Mouse (Mus musculus) left cerebral cortex, adult 9 months (tissue): ENCODE measurements around the gene Papss2.

Source experiments
- DNase-seq, 2 experiments: peaks; one replicate each; pipeline ENCODE4 v3.0.0; 2022; ENCODE audit warnings: low spot score in 2 of 2

Gene Papss2

DNA sequence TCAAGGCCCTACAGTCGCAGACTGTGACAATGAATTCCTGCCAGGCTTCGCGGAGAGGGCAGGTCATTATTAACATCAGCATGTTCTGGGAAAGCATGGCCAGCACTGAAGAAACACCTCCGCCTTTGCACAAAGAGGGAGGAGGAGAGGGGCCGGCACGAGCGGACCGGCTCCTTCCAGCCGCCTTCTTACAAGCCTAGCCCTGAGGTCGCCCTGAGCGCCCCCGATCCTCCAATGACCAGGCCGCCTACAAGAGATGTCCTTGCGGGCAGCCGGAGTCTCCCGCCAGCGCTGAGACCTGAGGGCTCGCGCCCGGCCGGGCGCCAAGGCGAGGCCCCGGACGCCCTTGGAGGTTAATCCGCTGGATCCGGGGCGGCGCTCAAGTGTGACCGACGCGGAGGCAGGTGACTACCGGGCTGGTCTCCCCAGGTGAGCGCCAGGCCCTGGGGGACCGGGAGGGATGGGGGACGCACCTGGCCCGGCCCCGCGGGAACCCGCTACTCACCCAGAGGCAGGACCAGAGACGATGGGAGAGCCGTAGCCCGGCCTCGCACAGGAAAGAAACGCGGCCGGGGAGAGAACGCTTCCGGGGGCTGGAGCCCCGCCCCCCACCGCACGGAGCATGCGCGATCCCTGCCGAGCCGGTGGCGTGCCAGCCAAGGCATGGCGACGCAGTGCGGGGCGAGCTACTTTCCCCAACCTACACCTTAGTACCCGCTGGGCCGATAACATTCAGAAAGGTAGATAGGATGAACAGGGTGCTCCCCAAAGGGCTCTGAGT, 116.4 kb downstream of the Papss2 start:
- DNase-seq, result peak; percentile 55 to 87

GRCm38 (mm10) chr19:32712588-32713042, 117.0 kb downstream of the Papss2 start:
- peak; percentile 58 to 73 for DNase-seq

DNA sequence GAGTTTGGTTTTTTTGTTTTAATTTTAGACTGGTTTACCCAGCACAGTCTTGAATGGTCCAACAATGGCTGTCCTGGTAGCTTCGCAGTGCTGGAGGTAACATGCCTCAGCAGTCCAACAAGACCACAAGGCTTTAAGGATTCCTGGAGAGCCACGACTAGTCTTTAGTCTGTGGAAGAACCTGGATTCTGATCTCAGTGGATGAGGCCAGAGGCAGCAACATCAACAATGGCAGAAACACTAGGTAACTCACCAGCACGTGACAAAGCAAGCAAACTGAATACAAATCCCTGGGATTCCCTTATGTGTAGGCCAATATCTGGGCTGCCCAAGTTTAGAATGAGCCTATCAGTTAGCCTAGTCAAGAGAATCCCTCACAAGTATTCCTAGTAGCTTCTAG, 117.9 kb downstream of the Papss2 start:
- DNase-seq, result no peak

- peak; percentile 23 to 81 for DNase-seq
Measured at GRCm38 (mm10) chr19:32715201-32715600, 119.6 kb downstream of the Papss2 start.

DNA sequence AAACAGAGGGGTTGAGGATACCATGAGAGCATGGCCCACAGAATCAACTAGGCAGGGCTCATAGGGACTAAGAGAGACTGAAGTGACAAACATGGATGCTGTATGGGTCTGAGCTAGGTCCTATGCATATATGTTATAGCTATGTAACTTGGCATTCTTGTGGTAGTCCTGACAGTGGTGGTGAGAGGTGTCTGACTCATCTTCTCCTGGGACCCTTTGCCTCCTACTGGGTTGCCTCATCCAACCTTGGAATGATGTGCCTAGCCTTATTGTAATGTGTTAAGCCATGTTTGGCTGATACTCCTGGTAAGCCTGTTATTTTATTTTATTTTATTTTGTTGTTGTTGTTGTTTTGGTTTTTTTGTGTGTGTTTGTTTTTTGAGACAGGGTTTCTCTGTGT, 120.1 kb downstream of the Papss2 start:
- DNase-seq, result no peak
